Mouse (Mus musculus): ENCODE data around the gene Man1a.

GRCm38 (mm10) chr10:53994591-53994990 lies 81.8 kb downstream of the Man1a start:
- TF ChIP-seq CTCF (IDR thresholded peaks at IDR 0.05; ENCODE audit: extremely low read depth, insufficient read depth, insufficient read length, insufficient replicate concordance) (no peak), POLR2A (IDR thresholded peaks at IDR 0.05; ENCODE audit: low read depth, low read length) (no peak)

Measured in spleen, adult 2 months (tissue).